8 mouse cellular contexts compared by ENCODE assay signal in the genomic region with DNA sequence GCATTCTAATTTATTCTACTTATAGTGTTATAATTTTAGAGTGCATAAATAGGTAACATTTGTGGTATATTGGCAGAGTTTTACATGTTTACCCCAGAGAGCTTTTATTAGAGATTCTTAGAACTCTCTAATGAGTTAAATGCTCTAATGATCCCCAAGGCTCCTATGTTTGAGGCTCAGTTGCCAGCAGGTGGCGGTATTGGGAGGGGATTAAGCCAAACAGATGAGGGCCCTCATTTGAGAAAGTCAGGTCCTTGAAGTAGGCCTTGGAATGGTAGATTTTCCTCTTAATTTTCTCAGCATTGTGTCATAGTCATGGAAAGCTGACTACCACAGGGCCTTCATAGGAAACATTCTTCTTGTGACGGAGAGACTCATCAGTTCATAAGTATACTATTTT.
A peak's percentile ranks its signal among the peaks of the same experiment; 100 is the strongest.
DNase-seq lines count a peak whose midpoint lies in the region; ATAC-seq and TF ChIP-seq lines count a peak whose summit lies in the region.

No protein-coding gene starts in this region.

- H3K27ac ChIP-seq in heart, embryonic 12.5 days (ENCODE audit: poor library complexity, severe bottlenecking), result no peak overlapping the region
- H3K27ac ChIP-seq in forebrain, postnatal 0 days (ENCODE audit: low read depth, low read length), result no peak overlapping the region
- no peak overlapping the region for H3K27ac ChIP-seq in midbrain, embryonic 14.5 days (replicated peaks; ENCODE audit: low read depth, low read length)

- intact Hi-C loops in heart, postnatal 10 days (cut with DNase I), result no loop called here

- peak; percentile 11 to 45 for DNase-seq in heart, postnatal 10 days
- DNase-seq in cerebellum, adult 11-12 months, result peak; percentile 52
- DNase-seq in forebrain, postnatal 0 days, result peak; percentile 67
- peak; percentile 46 to 78 for DNase-seq in layer of hippocampus, postnatal 14 days (ENCODE audit: low spot score in 2 of 2)
- DNase-seq in midbrain, embryonic 14.5 days, result peak; percentile 79
- DNase-seq in T-cell, adult 2 months (ENCODE audit: low spot score), result no peak

- H3K36me3 ChIP-seq in heart, embryonic 12.5 days, result no peaks in the 10 kb centered on the region
- no peaks in the 10 kb centered on the region for H3K36me3 ChIP-seq in E14TG2a.4 (ENCODE audit: insufficient read depth, low read length)
- no peaks in the 10 kb centered on the region for H3K36me3 ChIP-seq in forebrain, postnatal 0 days (ENCODE audit: insufficient read depth)
- H3K36me3 ChIP-seq in midbrain, embryonic 14.5 days (ENCODE audit: control insufficient read depth, insufficient read depth, low read length), result no peaks in the 10 kb centered on the region

- no peaks in the 10 kb centered on the region for H3K4me1 ChIP-seq in heart, embryonic 12.5 days (replicated peaks)
- H3K4me1 ChIP-seq in E14TG2a.4 (replicated peaks; ENCODE audit: low read depth, low read length), result no peaks in the 10 kb centered on the region
- no peaks in the 10 kb centered on the region for H3K4me1 ChIP-seq in forebrain, postnatal 0 days (ENCODE audit: insufficient read depth)
- no peaks in the 10 kb centered on the region for H3K4me1 ChIP-seq in midbrain, embryonic 14.5 days (ENCODE audit: control insufficient read depth, insufficient read depth, low read length)

- no peak for ATAC-seq in heart, embryonic 12.5 days (ENCODE audit: insufficient number of reproducible peaks, low FRiP score)
- ATAC-seq in forebrain, postnatal 0 days, result no peak
- ATAC-seq in midbrain, embryonic 14.5 days (ENCODE audit: low FRiP score, low TSS enrichment), result no peak; the same call in 1 of the 2 replicates

- peak; percentile 60 for TF ChIP-seq CTCF in E14TG2a.4 (conservative IDR thresholded peaks at IDR 0.05; ENCODE audit: low read length)
- TF ChIP-seq CTCF in forebrain, postnatal 0 days (IDR thresholded peaks at IDR 0.05; ENCODE audit: low read depth), result peak; percentile 62

- H3K9ac ChIP-seq in heart, embryonic 12.5 days, result no peak overlapping the region
- no peak overlapping the region for H3K9ac ChIP-seq in forebrain, postnatal 0 days
- H3K9ac ChIP-seq in midbrain, embryonic 14.5 days (replicated peaks; ENCODE audit: low read length), result no peak overlapping the region

- H3K4me3 ChIP-seq in heart, embryonic 12.5 days, result no peak overlapping the region
- H3K4me3 ChIP-seq in E14TG2a.4 (replicated peaks; ENCODE audit: low read length), result no peak overlapping the region
- no peak overlapping the region for H3K4me3 ChIP-seq in forebrain, postnatal 0 days (ENCODE audit: low read depth, low read length)
- no peak overlapping the region for H3K4me3 ChIP-seq in midbrain, embryonic 14.5 days (replicated peaks; ENCODE audit: low read depth, low read length)

- WGBS in heart, embryonic 12.5 days, result 28% methylated on average over 2 of the region's 2 CpGs
- 34% methylated on average over 2 of the region's 2 CpGs for WGBS in forebrain, postnatal 0 days
- 36% methylated on average over 2 of the region's 2 CpGs for WGBS in midbrain, embryonic 14.5 days

- no peak overlapping the region for H3K4me2 ChIP-seq in heart, embryonic 12.5 days
- H3K4me2 ChIP-seq in forebrain, postnatal 0 days (ENCODE audit: low read depth), result no peak overlapping the region
- no peak overlapping the region for H3K4me2 ChIP-seq in midbrain, embryonic 14.5 days (ENCODE audit: low read length)

- no peaks in the 10 kb centered on the region for H3K27me3 ChIP-seq in heart, embryonic 12.5 days (replicated peaks)
- H3K27me3 ChIP-seq in E14TG2a.4 (ENCODE audit: insufficient read depth, low read length), result no peaks in the 10 kb centered on the region
- H3K27me3 ChIP-seq in forebrain, postnatal 0 days (ENCODE audit: insufficient read depth, low read length), result no peaks in the 10 kb centered on the region
- no peaks in the 10 kb centered on the region for H3K27me3 ChIP-seq in midbrain, embryonic 14.5 days (ENCODE audit: control insufficient read depth, insufficient read depth, low read length)

- no peaks in the 10 kb centered on the region for H3K9me3 ChIP-seq in heart, embryonic 12.5 days (replicated peaks)
- H3K9me3 ChIP-seq in E14TG2a.4 (ENCODE audit: low read length), result peaks cover 8% of the 10 kb centered on the region
- no peaks in the 10 kb centered on the region for H3K9me3 ChIP-seq in forebrain, postnatal 0 days (ENCODE audit: low read length)
- H3K9me3 ChIP-seq in midbrain, embryonic 14.5 days (ENCODE audit: control insufficient read depth, low read length), result no peaks in the 10 kb centered on the region
